Mouse (Mus musculus) left cerebral cortex, postnatal 14 days (tissue): ENCODE measurements around the gene Bcar3. TPM values are rescaled to one million over a fixed set of nuclear protein-coding genes. Genes with fewer than 3 reads are reported as not detected.
"Not testable (repeated sequence)": the region's sequence is repeated elsewhere in the genome, so short reads cannot be mapped to it uniquely, and the experiment has no call there.

Source experiments
- DNase-seq, 2 experiments: peaks; one replicate each; pipeline ENCODE4 v3.0.0; 2021 to 2022; ENCODE audit warnings: low spot score in 2 of 2, mixed read lengths in 1 of 2
- intact Hi-C: fragments of 180-260 bp; cut with DNase I; formaldehyde crosslinking; loops from one replicate; pipeline ENCODE4 v1.15.1; 2025
- long read RNA-seq, 2 experiments: library from polyadenylated mRNA; stranded (forward); transcript quantifications; one replicate each; pipeline ENCODE4 v2.0.0; 2021
- total RNA-seq, 2 experiments: library from RNA; stranded (reverse); gene quantifications; 2 replicates each; pipeline ENCODE4 v1.2.3; 2021

Gene Bcar3
- 10 to 100 TPM; 15.1 to 16.2 TPM for total RNA-seq
- long read RNA-seq, experiment 1, transcript Bcar3-201 (12 exons, 3,311 nt), result major isoform, 14 of 24 reads
- long read RNA-seq, experiment 1, partial matches to known transcripts, result 7 of 24 reads
- long read RNA-seq, experiment 1, other reads (novel, unspliced or antisense), result 3 of 24 reads
- long read RNA-seq, experiment 2, transcript Bcar3-201 (12 exons, 3,311 nt), result major isoform, 14 of 23 reads
- long read RNA-seq, experiment 2, partial matches to known transcripts, result 8 of 23 reads
- long read RNA-seq, experiment 2, other reads (novel, unspliced or antisense), result 1 of 23 reads

DNA sequence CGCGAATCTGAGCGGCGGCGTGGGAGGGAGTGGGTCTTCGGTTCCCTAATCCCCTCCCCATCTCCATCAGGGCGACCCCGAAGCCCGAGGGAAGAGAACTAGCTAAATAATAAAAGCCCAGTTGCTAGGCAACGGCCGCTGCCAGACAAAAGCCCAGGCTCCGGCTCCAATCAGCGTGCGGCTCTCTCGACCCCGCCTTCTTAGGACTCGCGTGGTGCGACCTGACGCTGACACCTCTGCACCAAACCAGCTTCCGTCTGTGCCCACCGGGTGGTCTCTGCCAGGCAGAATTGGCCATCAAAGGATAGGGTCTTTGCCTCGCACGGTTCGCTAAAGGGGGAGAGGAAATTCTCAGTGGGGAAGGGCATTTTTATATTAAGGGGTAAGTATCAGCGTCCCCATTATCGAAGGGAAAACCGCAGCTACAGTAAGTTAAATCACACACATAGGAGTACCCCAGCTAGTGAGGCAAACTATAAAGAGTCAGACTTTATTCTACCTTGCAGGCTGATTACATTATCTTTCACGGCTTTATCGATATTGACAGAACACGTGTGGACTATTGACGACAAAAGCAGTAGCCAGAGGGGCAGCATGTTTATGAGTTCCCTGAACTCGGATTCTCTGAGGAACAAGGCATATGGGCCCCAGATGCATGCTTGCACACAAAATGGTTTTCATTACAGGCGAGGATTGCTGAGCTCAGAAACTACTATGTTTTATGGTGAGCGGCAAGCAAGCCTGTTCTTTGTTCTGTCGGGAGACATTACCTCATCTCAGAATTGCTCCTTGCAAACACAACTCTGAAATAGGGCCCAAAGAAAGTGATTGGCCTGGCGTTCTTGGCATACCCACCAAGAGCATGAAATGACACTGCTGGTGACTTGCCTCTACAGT, at the start of gene Bcar3:
Bcar3 (plus strand) TSS at position 183 of the 897 bp plus-strand sequence.
- DNase-seq, result peak; percentile 95 to 97
- intact Hi-C loops, result loop anchor here (5.0 kb wide), 2 partner anchors 323 to 343 kb away; partner anchors contain the start of gene Fnbp1l

- no peak for DNase-seq
- intact Hi-C loops, result no loop called here
Observed at GRCm38 (mm10) chr3:122244759-122245158, 49.2 kb upstream of the Bcar3 start.

GRCm38 (mm10) chr3:122245215-122245877, 48.6 kb upstream of the Bcar3 start, which contains the start of gene Gclm:
Gclm (plus strand) TSS chr3:122245557.
- peak; percentile 94 for DNase-seq
- intact Hi-C loops, result no loop called here

GRCm38 (mm10) chr3:122245878-122246332, 48.0 kb upstream of the Bcar3 start:
- intact Hi-C loops, result no loop called here
- peak in 1 of 2 experiments; percentile 54 for DNase-seq

DNA sequence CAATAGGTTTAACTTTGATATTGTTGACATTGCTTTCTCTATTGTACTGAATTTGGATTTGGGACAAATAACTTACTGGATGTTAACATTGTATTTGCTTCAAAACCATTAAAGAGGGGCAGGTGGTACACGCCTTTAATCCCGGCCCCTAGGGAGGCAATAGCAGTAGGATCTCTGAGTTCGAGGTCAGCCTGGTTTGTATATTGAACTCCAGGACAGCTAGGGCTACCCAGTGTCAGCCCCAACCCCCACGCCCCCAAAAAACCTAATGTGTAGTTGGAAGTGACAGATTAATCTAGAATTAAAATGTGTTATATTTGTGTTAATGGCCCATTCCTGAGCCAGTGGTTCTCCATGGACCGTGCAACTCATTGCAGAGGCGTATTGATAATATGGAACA, 47.5 kb upstream of the Bcar3 start:
- no peak for DNase-seq

GRCm38 (mm10) chr3:122246986-122247767, 46.8 kb upstream of the Bcar3 start:
- intact Hi-C loops, result no loop called here
- no peak for DNase-seq

More for the DNA sequence above, 47.5 kb upstream of the Bcar3 start:
- intact Hi-C loops, result no loop called here

- intact Hi-C loops, result no loop called here
- DNase-seq, result no peak
Observed at GRCm38 (mm10) chr3:122247768-122248100, 46.2 kb upstream of the Bcar3 start.

DNA sequence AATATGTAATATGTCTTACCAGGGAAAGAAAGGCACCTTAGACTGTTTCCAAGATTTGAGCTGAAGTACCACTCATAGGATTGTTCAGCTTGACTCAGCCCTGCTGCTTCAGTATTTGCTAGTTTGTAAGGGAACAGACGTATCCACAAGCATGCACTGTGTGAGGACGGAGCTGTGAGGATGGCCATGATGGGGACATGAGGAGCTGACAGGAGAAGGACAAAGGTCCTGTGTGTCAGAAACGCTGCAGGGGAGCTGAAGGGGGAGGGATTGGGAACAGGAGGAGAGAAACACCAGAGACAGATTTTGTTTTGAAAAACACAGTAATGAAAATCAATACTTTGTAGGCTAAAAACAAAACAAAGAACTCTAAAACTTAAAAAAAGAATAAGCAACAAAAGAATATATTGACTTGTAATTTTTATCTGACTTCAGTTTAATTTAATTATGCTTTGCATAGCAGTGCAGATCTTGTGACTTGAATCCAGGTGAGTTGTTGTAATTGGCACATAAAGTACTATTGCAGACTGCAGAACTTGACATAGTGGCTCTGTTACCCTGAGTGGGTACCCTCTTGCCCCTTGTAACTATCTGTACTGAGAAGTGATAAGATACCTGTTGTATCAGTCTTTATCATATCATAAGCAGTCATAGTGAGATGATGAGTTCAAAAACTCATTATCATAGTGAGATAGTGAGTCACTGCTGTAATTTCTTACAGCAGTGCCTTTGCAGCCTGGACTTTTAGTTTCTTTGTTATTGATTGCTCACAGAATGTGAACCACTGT, 41.3 kb upstream of the Bcar3 start:
- intact Hi-C loops, result no loop called here
- no peak for DNase-seq

DNA sequence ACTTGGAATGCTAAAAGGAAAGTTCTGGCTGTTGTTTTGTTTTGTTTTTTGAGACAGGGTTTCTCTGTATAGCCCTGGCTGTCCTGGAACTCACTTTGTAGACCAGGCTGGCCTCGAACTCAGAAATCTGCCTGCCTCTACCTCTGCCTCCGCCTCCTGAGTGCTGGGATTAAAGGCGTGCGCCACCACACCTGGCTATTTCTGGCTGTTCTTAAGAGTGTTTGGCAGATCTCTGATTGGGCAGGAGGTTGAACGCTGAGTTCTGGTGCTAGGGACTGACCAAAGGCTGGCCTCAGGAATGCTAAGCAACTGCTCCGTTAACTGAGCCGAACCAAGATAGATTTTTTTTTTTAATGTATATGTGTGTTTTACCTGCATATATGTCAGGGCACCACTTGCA, 39.9 kb upstream of the Bcar3 start:
- DNase-seq, intact Hi-C loops: not testable (repeated sequence)

DNA sequence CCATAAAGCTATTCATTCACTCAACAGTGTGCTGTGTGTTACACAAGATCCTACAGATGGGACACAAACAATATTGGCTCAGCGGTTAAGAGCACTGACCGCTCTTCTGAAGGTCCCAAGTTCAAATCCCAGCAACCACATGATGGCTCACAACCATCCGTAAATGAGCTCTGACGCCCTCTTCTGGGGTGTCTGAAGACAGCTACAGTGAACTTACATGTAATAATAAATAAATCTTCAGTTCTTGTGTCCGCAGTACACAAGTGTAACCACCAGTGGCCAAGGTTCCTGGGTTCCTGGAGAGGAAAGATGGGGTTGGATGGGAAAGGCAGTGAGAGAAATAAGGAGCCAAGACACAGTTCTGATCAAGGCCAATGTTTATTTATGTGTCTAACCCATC, 23.9 kb upstream of the Bcar3 start:
- DNase-seq, result no peak
- intact Hi-C loops, result loop anchor here (10.0 kb wide), 2 partner anchors 305 to 385 kb away; no protein-coding TSS in a partner anchor

DNA sequence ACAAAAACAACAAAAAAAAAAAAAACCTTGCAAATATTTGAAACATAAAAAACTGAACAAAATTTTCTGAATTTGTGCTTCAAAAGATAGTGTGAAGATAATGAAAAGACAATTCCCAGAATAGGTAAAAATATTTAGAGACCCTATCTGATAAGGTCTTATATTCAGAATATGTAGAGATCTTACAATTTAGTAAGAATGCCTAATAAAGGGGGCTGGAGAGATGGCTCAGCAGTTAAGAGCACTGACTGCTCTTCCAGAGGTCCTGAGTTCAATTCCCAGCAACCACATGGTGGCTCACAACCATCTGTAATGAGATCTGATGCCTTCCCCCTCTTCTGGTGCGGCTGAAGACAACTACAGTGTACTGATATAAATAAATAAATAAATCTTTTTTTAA, 21.4 kb upstream of the Bcar3 start:
- not testable (repeated sequence) for DNase-seq
- intact Hi-C loops, result loop anchor here (10.0 kb wide), 2 partner anchors 308 to 388 kb away; no protein-coding TSS in a partner anchor

DNA sequence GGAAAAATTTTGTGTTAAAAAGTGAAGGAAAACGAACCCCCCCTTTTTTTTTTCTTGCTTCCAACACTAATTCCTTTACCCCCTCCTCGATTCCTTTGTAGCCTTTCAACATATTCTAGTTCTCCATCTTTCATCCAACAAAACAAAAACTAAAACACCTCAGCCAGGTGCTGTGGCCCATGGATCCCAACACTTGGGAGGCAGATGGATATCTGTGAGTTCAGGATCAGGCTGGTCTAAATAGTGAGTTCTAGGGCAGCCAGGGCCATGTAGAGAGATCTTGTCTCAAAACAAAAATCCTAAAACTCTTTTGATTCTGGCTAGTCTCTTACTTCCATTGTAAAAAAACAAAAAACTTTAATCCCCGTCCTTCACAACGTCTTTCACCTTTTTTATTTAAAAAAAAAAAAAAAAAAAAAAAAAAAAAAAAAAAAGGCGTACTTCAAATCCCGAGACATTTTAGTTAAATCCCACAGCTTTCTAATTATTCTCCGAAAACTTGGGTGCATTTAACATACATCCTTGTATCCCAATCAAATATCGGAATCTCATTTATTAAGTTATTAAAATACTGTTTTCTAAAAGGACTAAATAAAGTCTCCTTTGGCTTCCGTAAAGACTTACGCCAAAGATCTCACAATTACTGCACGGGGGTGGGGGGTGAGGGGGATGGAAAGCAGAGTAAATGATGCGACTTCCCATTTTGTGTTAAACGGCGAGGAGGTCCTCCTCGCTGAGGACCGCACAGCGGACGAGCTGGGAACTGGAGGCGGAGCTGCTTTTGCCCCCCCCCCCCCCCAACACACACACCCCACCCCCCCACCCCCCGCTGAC, 20.3 kb upstream of the Bcar3 start:
- DNase-seq, result no peak
- intact Hi-C loops, result loop anchor here (10.0 kb wide), 2 partner anchors 309 to 389 kb away; no protein-coding TSS in a partner anchor

DNA sequence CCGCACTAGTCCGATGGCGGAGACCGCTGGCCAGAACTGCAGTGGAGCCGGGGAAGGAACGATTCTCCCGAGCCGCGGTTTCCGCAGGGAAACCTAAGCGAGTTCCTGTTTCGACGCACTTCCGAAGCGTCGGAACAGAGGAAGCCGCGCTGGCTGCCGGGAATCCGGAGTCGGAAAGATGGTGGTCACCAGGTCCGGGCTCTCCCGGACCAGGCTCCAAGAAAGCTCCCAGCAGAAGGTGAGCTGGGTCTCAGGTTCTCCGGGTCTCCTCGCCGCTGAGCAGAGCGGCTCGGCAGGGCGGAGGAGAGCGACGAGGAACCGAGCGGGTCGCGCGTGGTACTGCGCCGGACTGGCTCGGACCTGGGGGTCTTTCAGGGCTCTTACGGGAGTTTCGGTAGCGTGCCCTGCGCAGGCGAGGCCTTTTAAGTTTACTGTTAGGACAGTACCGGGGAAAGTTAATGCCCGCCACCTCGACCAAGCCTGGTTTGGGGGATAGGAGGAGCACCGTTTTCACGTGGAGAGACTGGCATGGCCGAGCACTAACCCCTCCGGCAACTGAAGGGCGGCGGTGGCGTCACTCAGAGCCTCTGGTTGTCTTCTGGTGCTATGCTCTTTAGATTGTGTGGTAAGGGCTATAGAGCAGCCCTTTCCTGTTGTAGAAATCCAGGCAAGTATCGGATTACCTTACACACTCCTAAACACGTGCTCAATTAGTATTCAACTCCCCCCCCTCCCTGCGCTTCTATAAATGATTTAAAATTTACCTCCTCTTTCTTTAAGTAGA, 19.5 kb upstream of the Bcar3 start, which contains the start of gene Dnttip2:
Dnttip2 (plus strand) TSS at position 148 of the 784 bp plus-strand sequence.
- intact Hi-C loops, result loop anchor here (10.0 kb wide), 2 partner anchors 310 to 390 kb away; no protein-coding TSS in a partner anchor
- DNase-seq, result peak; percentile 94

- intact Hi-C loops, result loop anchor here (10.0 kb wide), 2 partner anchors 310 to 390 kb away; no protein-coding TSS in a partner anchor
- no peak for DNase-seq
Observed at GRCm38 (mm10) chr3:122275111-122275510, 18.8 kb upstream of the Bcar3 start.

DNA sequence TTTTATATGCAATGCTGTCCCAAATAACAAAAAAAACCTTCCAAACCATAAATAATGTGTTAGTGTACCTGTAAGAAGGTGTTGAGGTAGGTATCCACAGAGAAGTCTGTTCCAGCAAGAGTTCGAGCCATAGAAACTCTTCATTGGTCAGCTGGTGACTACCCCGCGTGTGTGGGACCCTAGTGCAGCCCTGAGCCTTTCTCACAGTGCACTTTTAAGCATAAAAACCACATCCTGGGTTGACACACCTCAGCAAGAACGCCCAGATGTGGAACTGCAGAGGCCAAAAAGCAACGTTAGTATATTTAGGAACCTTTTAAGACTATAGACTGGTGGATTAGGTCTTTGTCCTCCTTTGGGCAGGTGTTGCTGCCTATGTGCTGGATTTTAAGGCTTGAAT, 6.7 kb upstream of the Bcar3 start:
- intact Hi-C loops, result no loop called here
- DNase-seq, result no peak

DNA sequence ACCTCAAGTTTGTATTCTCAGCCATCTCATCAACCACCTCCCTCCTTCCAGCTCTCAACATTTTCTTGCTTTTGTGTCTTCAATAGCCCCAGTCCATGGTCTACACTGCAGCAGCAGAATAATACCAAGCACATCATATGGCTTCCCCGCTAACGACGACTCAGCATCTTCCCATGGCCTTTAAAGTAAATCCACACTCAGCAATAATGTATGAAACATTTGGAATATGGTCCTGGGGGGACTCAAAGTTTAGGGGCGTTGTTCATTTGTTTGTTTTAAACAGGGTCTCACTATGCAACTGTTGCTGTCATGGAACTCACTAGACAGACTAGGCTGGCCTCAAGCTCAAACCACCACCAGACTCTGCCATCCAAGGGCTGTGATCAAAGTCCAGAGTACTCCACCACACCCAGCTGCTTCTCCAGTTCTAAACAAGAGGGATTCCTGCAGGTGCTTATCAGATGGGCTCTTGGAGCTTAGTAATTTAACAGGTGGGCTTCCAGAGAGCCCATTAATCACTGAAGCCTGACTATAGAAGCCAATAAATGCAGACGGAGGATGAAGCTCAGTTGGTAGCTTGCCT, 5.2 kb upstream of the Bcar3 start:
- DNase-seq, result no peak
- intact Hi-C loops, result no loop called here
